8 mouse cellular contexts compared by ENCODE assay signal in genomic region chr4:138504632-138505101, GRCm38 (mm10). TPM values are rescaled to one million over a fixed set of nuclear protein-coding genes. Genes with fewer than 3 reads are reported as not detected.
DNase-seq lines count a peak whose midpoint lies in the region; ATAC-seq lines count a peak whose summit lies in the region.

No protein-coding gene starts in this region.

- peak overlapping the region; percentile 12; the same call in 1 of the 2 replicates for H3K9ac ChIP-seq in forebrain, embryonic 12.5 days
- peak overlapping the region; percentile 34; the same call in 1 of the 2 replicates for H3K9ac ChIP-seq in hindbrain, embryonic 11.5 days (ENCODE audit: low read depth, low read length)
- 0 out of 2 replicates have a peak overlapping the region, but pooled peaks have one; percentile 15 for H3K9ac ChIP-seq in neural tube, embryonic 15.5 days (replicated peaks)

- no peak overlapping the region for H3K4me3 ChIP-seq in heart, embryonic 10.5 days
- peak overlapping the region; percentile 17 for H3K4me3 ChIP-seq in forebrain, embryonic 12.5 days (replicated peaks)
- H3K4me3 ChIP-seq in hindbrain, embryonic 11.5 days (ENCODE audit: low read depth, low read length): 0 out of 2 replicates have a peak overlapping the region, but pooled peaks have one; percentile 12
- 0 out of 2 replicates have a peak overlapping the region, but pooled peaks have one; percentile 5 for H3K4me3 ChIP-seq in neural tube, embryonic 15.5 days (replicated peaks)

- H3K9me3 ChIP-seq in heart, embryonic 10.5 days: no peaks in the 10 kb centered on the region
- H3K9me3 ChIP-seq in forebrain, embryonic 12.5 days: no peaks in the 10 kb centered on the region
- H3K9me3 ChIP-seq in hindbrain, embryonic 11.5 days (ENCODE audit: control insufficient read depth, low read length): no peaks in the 10 kb centered on the region
- H3K9me3 ChIP-seq in neural tube, embryonic 15.5 days (replicated peaks): no peaks in the 10 kb centered on the region

- H3K27me3 ChIP-seq in heart, embryonic 10.5 days (ENCODE audit: insufficient read depth, poor library complexity, severe bottlenecking): peaks cover 63% of the 10 kb centered on the region
- peaks cover 26% of the 10 kb centered on the region for H3K27me3 ChIP-seq in forebrain, embryonic 12.5 days
- H3K27me3 ChIP-seq in hindbrain, embryonic 11.5 days (ENCODE audit: control insufficient read depth, insufficient read depth, low read length): no peaks in the 10 kb centered on the region; the same call in 1 of the 2 replicates
- H3K27me3 ChIP-seq in neural tube, embryonic 15.5 days (replicated peaks): no peaks in the 10 kb centered on the region

- ATAC-seq in forebrain, embryonic 12.5 days (ENCODE audit: low FRiP score): peak; percentile 93
- ATAC-seq in hindbrain, embryonic 11.5 days (ENCODE audit: low FRiP score): peak; percentile 93
- peak; percentile 86 for ATAC-seq in neural tube, embryonic 15.5 days (ENCODE audit: low FRiP score)

- H3K27ac ChIP-seq in heart, embryonic 10.5 days: no peak overlapping the region
- peak overlapping the region; percentile 86 for H3K27ac ChIP-seq in forebrain, embryonic 12.5 days
- H3K27ac ChIP-seq in hindbrain, embryonic 11.5 days (ENCODE audit: low read depth, low read length): peak overlapping the region; percentile 81
- H3K27ac ChIP-seq in neural tube, embryonic 15.5 days (replicated peaks): peak overlapping the region; percentile 82

- H3K4me2 ChIP-seq in forebrain, embryonic 12.5 days: peak overlapping the region; percentile 50
- H3K4me2 ChIP-seq in hindbrain, embryonic 11.5 days (replicated peaks; ENCODE audit: low read depth, low read length): peak overlapping the region; percentile 33
- H3K4me2 ChIP-seq in neural tube, embryonic 15.5 days: peak overlapping the region; percentile 51

- no peaks in the 10 kb centered on the region for H3K36me3 ChIP-seq in heart, embryonic 10.5 days
- H3K36me3 ChIP-seq in forebrain, embryonic 12.5 days (replicated peaks): no peaks in the 10 kb centered on the region
- H3K36me3 ChIP-seq in hindbrain, embryonic 11.5 days (ENCODE audit: control insufficient read depth, insufficient read depth, low read length): no peaks in the 10 kb centered on the region
- no peaks in the 10 kb centered on the region for H3K36me3 ChIP-seq in neural tube, embryonic 15.5 days

- peaks cover 5% of the 10 kb centered on the region; the same call in 1 of the 2 replicates for H3K4me1 ChIP-seq in heart, embryonic 10.5 days
- H3K4me1 ChIP-seq in forebrain, embryonic 12.5 days: peaks cover 23% of the 10 kb centered on the region
- H3K4me1 ChIP-seq in hindbrain, embryonic 11.5 days (replicated peaks; ENCODE audit: control insufficient read depth, insufficient read depth, low read length): no peaks in the 10 kb centered on the region; the same call in none of the 2 replicates
- peaks cover 50% of the 10 kb centered on the region for H3K4me1 ChIP-seq in neural tube, embryonic 15.5 days

- DNase-seq in heart, adult 18-20 months: peak; percentile 34 to 68
- no peak for DNase-seq in heart, embryonic 10.5 days (ENCODE audit: low spot score)
- DNase-seq in hindbrain, embryonic 11.5 days (ENCODE audit: low spot score): peak; percentile 75
- DNase-seq in left cerebral cortex, adult 9 months (ENCODE audit: low spot score in 2 of 2): peak; percentile 89
- DNase-seq in spleen, postnatal 4 days (ENCODE audit: low spot score in 2 of 2): no peak
- no peak for DNase-seq in adrenal gland, postnatal 14 days

- 3% methylated on average over 16 of the region's 16 CpGs for WGBS in heart, embryonic 10.5 days
- under 1% methylated on average over 16 of the region's 16 CpGs for WGBS in forebrain, embryonic 12.5 days
- WGBS in hindbrain, embryonic 11.5 days: under 1% methylated on average over 16 of the region's 16 CpGs
- under 1% methylated on average over 16 of the region's 16 CpGs for WGBS in neural tube, embryonic 15.5 days

RNA-seq across cellular contexts. Expression of gene Camk2n1, which starts 50.6 kb away (rescaled TPM):
- 10 to 100 TPM; 12.3 to 12.6 TPM for total RNA-seq in heart, adult 18-20 months (2021)
- 0.38 and 0.70 TPM in 2 replicates for polyA plus RNA-seq in heart, embryonic 10.5 days (2016; fragmentation: Nextera tagmentation; extraction: Ambion mirVana)
- polyA plus RNA-seq in forebrain, embryonic 12.5 days (2016; fragmentation: Nextera tagmentation; extraction: Ambion mirVana): 4.8 and 5.4 TPM in 2 replicates
- 6.0 and 6.4 TPM in 2 replicates for polyA plus RNA-seq in hindbrain, embryonic 11.5 days (2014; fragmentation: Nextera tagmentation; extraction: Ambion mirVana)
- 18.9 and 23.1 TPM in 2 replicates for polyA plus RNA-seq in neural tube, embryonic 15.5 days (2015; fragmentation: Nextera tagmentation; extraction: Ambion mirVana)
- total RNA-seq in adrenal gland, postnatal 14 days (2021): 18.9 and 22.9 TPM in 2 replicates

Comparison
In these comparisons a context has a peak if more than half of its experiments do, and no peak if none do; other contexts are left out.
1. DNase-seq: peak in heart, adult 18-20 months (2 of 2), hindbrain, embryonic 11.5 days (single experiment) and left cerebral cortex, adult 9 months (2 of 2); none in heart, embryonic 10.5 days (single experiment), spleen, postnatal 4 days (0 of 2) and adrenal gland, postnatal 14 days (single experiment).
2. Peak in every context shown above with its lines, with median percentiles within 50 percentile points of each other: ATAC-seq, H3K4me2 ChIP-seq and H3K9ac ChIP-seq.